Mouse (Mus musculus) testis, adult 2 months (tissue): ENCODE results near the gene Zfp36l1. TPM values are rescaled to one million over a fixed set of nuclear protein-coding genes. Genes with fewer than 3 reads are reported as not detected.
"Not testable (repeated sequence)": the region's sequence is repeated elsewhere in the genome, so short reads cannot be mapped to it uniquely, and the experiment has no call there.

Experiments
- H3K27ac ChIP-seq: fragments of 200-500 bp; 2 replicates; pipeline ENCODE4 v1.5.1; 2012; ENCODE audit warnings: low read depth, low read length; ENCODE audit not compliant: control insufficient read depth, insufficient read depth
- H3K27me3 ChIP-seq: fragments of 200-500 bp; 2 replicates; pipeline ENCODE4 v1.6.1; 2012; ENCODE audit warnings: mild to moderate bottlenecking, low read length, moderate library complexity; ENCODE audit not compliant: control insufficient read depth, insufficient read depth
- H3K36me3 ChIP-seq: fragments of 200-500 bp; 2 replicates; pipeline ENCODE4 v1.6.1; 2012; ENCODE audit warnings: mild to moderate bottlenecking, low read length; ENCODE audit not compliant: control insufficient read depth, insufficient read depth
- H3K4me1 ChIP-seq: fragments of 200-500 bp; 2 replicates; pipeline ENCODE4 v1.6.1; 2012; ENCODE audit warnings: low read length; ENCODE audit not compliant: control insufficient read depth, insufficient read depth
- H3K4me3 ChIP-seq: fragments of 200-500 bp; 2 replicates; pipeline ENCODE4 v1.5.1; 2012; ENCODE audit warnings: low read depth, mild to moderate bottlenecking, low read length, moderate library complexity, mixed read lengths; ENCODE audit not compliant: control insufficient read depth
- CTCF ChIP-seq: fragments of 200-500 bp; IDR thresholded peaks from 2 replicates; pipeline ENCODE4 v1.5.1; 2012; ENCODE audit warnings: low read depth, mild to moderate bottlenecking, inconsistent platforms, low read length, moderate library complexity; ENCODE audit not compliant: control insufficient read depth, insufficient read depth, insufficient replicate concordance
- POLR2A ChIP-seq: fragments of 200-500 bp; IDR thresholded peaks from 2 replicates; pipeline ENCODE4 v1.6.1; 2012; ENCODE audit warnings: low read depth, mild to moderate bottlenecking, inconsistent platforms, low read length, moderate library complexity; ENCODE audit not compliant: control insufficient read depth
- polyA plus RNA-seq: library from polyadenylated mRNA; depleted of rRNA; stranded (reverse); fragments of >200 nt; gene quantifications from 2 replicates; pipeline ENCODE4 v1.2.3, GENCODE M21; 2012

The Zfp36l1 gene
- polyA plus RNA-seq, 1 experiment = 28.4 TPM

- TF ChIP-seq POLR2A = no peak
- peaks cover 35% of the 10 kb centered on the region for H3K4me1 ChIP-seq
- peak overlapping the region; percentile 95 for H3K4me3 ChIP-seq
- H3K36me3 ChIP-seq = no peaks in the 10 kb centered on the region
- H3K27me3 ChIP-seq = peaks cover 12% of the 10 kb centered on the region
- peak overlapping the region; percentile 88 for H3K27ac ChIP-seq
These were observed 1.4 kb downstream of the Zfp36l1 start for GRCm38 (mm10) chr12:80111131-80112070.

- TF ChIP-seq POLR2A (no peak), CTCF (no peak)
- Histone ChIP-seq H3K36me3 (no peaks in the 10 kb centered on the region), H3K4me3 (peak overlapping the region; percentile 76), H3K27me3 (peaks cover 12% of the 10 kb centered on the region), H3K27ac (no peak overlapping the region), H3K4me1 (peaks cover 35% of the 10 kb centered on the region)
These were observed 2.3 kb downstream of the Zfp36l1 start for GRCm38 (mm10) chr12:80110546-80110870.

- Histone ChIP-seq H3K27me3 (peaks cover 12% of the 10 kb centered on the region), H3K4me1 (peaks cover 34% of the 10 kb centered on the region), H3K36me3 (no peaks in the 10 kb centered on the region), H3K4me3 (peak overlapping the region; percentile 76), H3K27ac (no peak overlapping the region)
- TF ChIP-seq POLR2A (no peak), CTCF (no peak)
These were observed 2.9 kb downstream of the Zfp36l1 start for GRCm38 (mm10) chr12:80109753-80110545.

DNA sequence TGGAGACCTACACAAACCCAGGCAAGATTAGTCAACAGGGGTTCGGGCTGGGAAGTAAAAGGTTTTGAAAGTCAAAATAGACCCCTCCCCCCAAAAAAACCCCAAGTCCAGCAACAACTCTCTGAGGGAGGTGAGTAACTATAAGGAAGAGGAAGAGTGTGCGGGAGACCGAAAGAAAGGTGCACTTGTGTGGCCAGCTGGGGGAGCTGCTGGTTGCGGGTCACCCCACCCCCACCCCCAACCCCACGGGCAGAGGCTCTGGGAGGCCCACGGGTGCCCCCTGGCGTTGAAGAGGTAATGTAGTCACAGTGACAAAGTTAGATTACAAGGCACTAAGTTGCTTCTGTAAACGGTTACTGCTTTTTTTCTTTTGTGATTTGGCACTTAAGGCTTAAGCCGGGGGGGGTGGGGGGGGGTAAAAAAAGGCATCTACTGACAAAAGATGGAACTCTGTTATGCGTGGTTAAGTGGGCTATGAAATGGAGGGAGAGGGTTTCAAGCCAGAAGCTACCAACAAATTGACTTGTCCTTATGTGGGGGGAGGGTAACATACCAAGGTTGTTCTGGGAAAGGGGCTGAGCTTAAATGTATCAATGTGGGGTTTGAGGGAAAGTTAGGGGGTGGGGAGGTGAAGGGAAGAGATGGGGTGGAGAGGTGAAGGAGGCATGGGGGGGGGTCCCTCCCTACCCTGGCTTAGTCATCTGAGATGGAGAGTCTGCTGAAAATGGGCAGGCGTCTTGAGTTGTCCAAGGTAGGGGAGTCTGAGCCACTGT lies 3.7 kb downstream of the Zfp36l1 start:
- not testable (repeated sequence) for H3K36me3 ChIP-seq, H3K27ac ChIP-seq
- peak; percentile 54; the same call in 1 of the 2 replicates for TF ChIP-seq CTCF
- peak overlapping the region; percentile 76 for H3K4me3 ChIP-seq
- H3K4me1 ChIP-seq = peaks cover 29% of the 10 kb centered on the region
- H3K27me3 ChIP-seq = peaks cover 12% of the 10 kb centered on the region

DNA sequence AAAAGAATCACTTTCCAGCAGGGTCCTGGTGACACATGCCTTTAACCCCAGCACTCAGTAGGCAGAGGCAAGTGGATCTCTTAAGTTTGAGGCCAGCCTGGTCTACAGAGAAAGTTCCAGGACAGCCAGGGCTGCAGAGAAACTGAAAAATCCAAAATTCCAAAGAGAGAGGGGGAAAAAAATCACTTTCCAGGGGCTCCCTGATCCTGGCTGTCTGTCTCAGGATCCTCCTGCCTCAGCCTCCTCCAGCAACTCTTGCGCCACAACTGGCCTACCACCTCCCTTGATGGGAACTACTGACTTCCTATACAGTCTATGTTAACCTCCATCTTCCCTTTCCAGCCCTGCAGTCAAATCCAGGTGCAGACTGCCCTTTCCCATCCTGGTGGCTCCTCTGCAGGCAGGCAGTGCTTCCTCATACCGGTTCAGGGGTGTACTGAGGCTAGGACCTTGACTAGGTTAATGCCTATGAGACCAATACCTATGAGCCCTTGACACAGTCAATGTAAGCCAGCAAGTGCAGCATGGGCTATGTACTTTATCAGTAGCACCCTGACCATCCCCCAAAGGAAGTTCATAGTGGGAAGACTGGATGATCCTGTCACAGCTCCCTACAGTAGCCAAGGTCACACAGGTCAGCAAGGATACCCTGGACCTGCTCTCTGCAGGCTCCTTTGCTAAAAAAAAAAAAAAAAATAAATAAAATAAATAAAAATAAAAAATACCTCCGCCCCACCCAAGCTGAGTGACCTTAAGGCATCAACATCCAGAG lies 5.7 kb downstream of the Zfp36l1 start:
- H3K36me3 ChIP-seq = no peaks in the 10 kb centered on the region
- no peak for TF ChIP-seq POLR2A
- TF ChIP-seq CTCF = no peak
- no peak overlapping the region for H3K27ac ChIP-seq

GRCm38 (mm10) chr12:80106138-80106895 lies 6.5 kb downstream of the Zfp36l1 start:
- Histone ChIP-seq H3K36me3 (no peaks in the 10 kb centered on the region), H3K27ac (no peak overlapping the region), H3K4me1 (peaks cover 15% of the 10 kb centered on the region), H3K27me3 (0 out of 2 replicates have a peak, but pooled peaks cover 2% of the 10 kb centered on the region), H3K4me3 (no peak overlapping the region)
- no peak for TF ChIP-seq POLR2A
- no peak for TF ChIP-seq CTCF

More for the DNA sequence above, 5.7 kb downstream of the Zfp36l1 start:
- H3K4me3 ChIP-seq = no peak overlapping the region
- H3K27me3 ChIP-seq = peaks cover 5% of the 10 kb centered on the region
- H3K4me1 ChIP-seq = peaks cover 17% of the 10 kb centered on the region
